Mouse (Mus musculus) hematopoietic stem cell, adult 5-6 weeks (primary cell): Measurements from ENCODE around the gene Fyn. TPM values are rescaled to one million over a fixed set of nuclear protein-coding genes. Genes with fewer than 3 reads are reported as not detected.

Experiments
- ATAC-seq, 2 experiments: fragments of 125-278 bp in 1 of 2; replicated peaks in 1 of 2; 2 replicates each; pipeline ENCODE4 v1.8.0; 2016 to 2017; ENCODE audit warnings: inconsistent platforms in 2 of 2, mild to moderate bottlenecking in 2 of 2, moderate number of reproducible peaks in 2 of 2, low read depth in 1 of 2, moderate TSS enrichment in 1 of 2; ENCODE audit not compliant: low FRiP score in 2 of 2, poor library complexity in 2 of 2, severe bottlenecking in 2 of 2, insufficient read depth in 1 of 2, low TSS enrichment in 1 of 2
- total RNA-seq: library from RNA; stranded (forward); fragments of 172-1452, 232-1000 nt; gene quantifications from 2 replicates; pipeline ENCODE4 v1.2.3, GENCODE M21; 2017

Gene Fyn
- 40.5 and 43.7 TPM in 2 replicates for total RNA-seq

GRCm38 (mm10) chr10:39368572-39369135 is at the start of gene Fyn:
Gene Fyn, plus strand, starts transcription at chr10:39368855.
- no peak for ATAC-seq

- 0 out of 4 replicates have a peak, but pooled peaks of 1 of the 2 experiments have one; percentile 37 for ATAC-seq
Measured at GRCm38 (mm10) chr10:39320798-39321622, 47.6 kb upstream of the Fyn start.

GRCm38 (mm10) chr10:39321623-39321985 is 47.1 kb upstream of the Fyn start:
- ATAC-seq, result no peak

GRCm38 (mm10) chr10:39322143-39322542 is 46.5 kb upstream of the Fyn start:
- ATAC-seq, result no peak

- no peak; a peak in 1 of 4 replicates for ATAC-seq
Measured at GRCm38 (mm10) chr10:39324291-39324690, 44.4 kb upstream of the Fyn start.

GRCm38 (mm10) chr10:39328661-39329060 is 40.0 kb upstream of the Fyn start:
- no peak for ATAC-seq

- ATAC-seq, result no peak
Measured at GRCm38 (mm10) chr10:39334320-39334719, 34.3 kb upstream of the Fyn start.

GRCm38 (mm10) chr10:39335880-39336279 is 32.8 kb upstream of the Fyn start:
- no peak for ATAC-seq

GRCm38 (mm10) chr10:39339189-39339968 is 29.3 kb upstream of the Fyn start:
- peak in 1 of 2 experiments; percentile 36; a peak in 1 of 4 replicates for ATAC-seq

GRCm38 (mm10) chr10:39339969-39340236 is 28.8 kb upstream of the Fyn start:
- ATAC-seq, result peak; percentile 17 to 36; a peak in 3 of 4 replicates

GRCm38 (mm10) chr10:39343551-39343950 is 25.1 kb upstream of the Fyn start:
- peak; percentile 48 to 62; a peak in 2 of 4 replicates for ATAC-seq

- ATAC-seq, result no peak
Measured at GRCm38 (mm10) chr10:39345921-39346320, 22.7 kb upstream of the Fyn start.

GRCm38 (mm10) chr10:39349781-39350364 is 18.8 kb upstream of the Fyn start:
- no peak; a peak in 1 of 4 replicates for ATAC-seq

- ATAC-seq, result no peak
Measured at GRCm38 (mm10) chr10:39364196-39364595, 4.5 kb upstream of the Fyn start.

- peak; percentile 97 to 98 for ATAC-seq
Measured at GRCm38 (mm10) chr10:39369502-39369931, 862 bp downstream of the Fyn start.

- ATAC-seq, result 0 out of 4 replicates have a peak, but pooled peaks have one; percentile 1 to 5
Measured at GRCm38 (mm10) chr10:39369977-39370785, 1.5 kb downstream of the Fyn start.

- ATAC-seq, result peak; percentile 10 to 34; a peak in 2 of 4 replicates
Measured at GRCm38 (mm10) chr10:39370786-39371221, 2.1 kb downstream of the Fyn start.
